Mouse (Mus musculus) MEL (cell line): ENCODE measurements around the gene Apobec2. TPM values are rescaled to one million over a fixed set of nuclear protein-coding genes. Genes with fewer than 3 reads are reported as not detected.

Experiments used
- DNase-seq: peaks from one replicate; pipeline ENCODE4 v3.0.0; 2011; ENCODE audit warnings: low read depth, low spot score
- H3K27ac ChIP-seq: 2 replicates; pipeline ENCODE4 v1.5.1; 2012; ENCODE audit warnings: low read depth, mild to moderate bottlenecking, control low read depth, low read length, moderate library complexity; ENCODE audit not compliant: control insufficient read depth
- H3K27me3 ChIP-seq, 2 experiments: fragments of 150-350 bp in 1 of 2; sonication (generic) in 1 of 2; 2 replicates each; pipeline ENCODE4 v1.6.1; 2012; ENCODE audit warnings: low read length in 2 of 2, mild to moderate bottlenecking in 2 of 2, improper control_type of control experiment in 1 of 2, moderate library complexity in 1 of 2; ENCODE audit not compliant: insufficient read depth in 2 of 2, control insufficient read depth in 1 of 2
- H3K36me3 ChIP-seq, 2 experiments: 2 replicates each; pipeline ENCODE4 v1.6.1; 2012 to 2014; ENCODE audit warnings: low read length in 2 of 2, improper control_type of control experiment in 1 of 2, inconsistent platforms in 1 of 2, mild to moderate bottlenecking in 1 of 2; ENCODE audit not compliant: insufficient read depth in 2 of 2, control insufficient read depth in 1 of 2
- H3K4me1 ChIP-seq, 2 experiments: fragments of 150-350 bp in 1 of 2; sonication (generic) in 1 of 2; 2 replicates each; pipeline ENCODE4 v1.6.1; 2012; ENCODE audit warnings: low read length in 2 of 2, improper control_type of control experiment in 1 of 2, mild to moderate bottlenecking in 1 of 2; ENCODE audit not compliant: insufficient read depth in 2 of 2, control insufficient read depth in 1 of 2
- H3K4me3 ChIP-seq, 2 experiments: fragments of 150-350 bp in 1 of 2; sonication (generic) in 1 of 2; 2 replicates each; pipeline ENCODE4 v1.5.1; 2012; ENCODE audit warnings: low read depth in 2 of 2, low read length in 2 of 2, mild to moderate bottlenecking in 2 of 2, moderate library complexity in 2 of 2, control low read depth in 1 of 2, improper control_type of control experiment in 1 of 2; ENCODE audit not compliant: control insufficient read depth in 1 of 2, insufficient read depth in 1 of 2
- H3K79me2 ChIP-seq: 2 replicates; pipeline ENCODE4 v1.6.1; 2012; ENCODE audit warnings: mild to moderate bottlenecking, low read length, moderate library complexity; ENCODE audit not compliant: control insufficient read depth, poor library complexity, insufficient read depth
- H3K9ac ChIP-seq: 2 replicates; pipeline ENCODE4 v1.6.1; 2012; ENCODE audit warnings: low read depth, mild to moderate bottlenecking, control low read depth, low read length, moderate library complexity; ENCODE audit not compliant: control insufficient read depth, poor library complexity, severe bottlenecking
- H3K9me3 ChIP-seq: fragments of 150-350 bp; sonication (generic); replicated peaks from 2 replicates; pipeline ENCODE4 v1.6.1; 2012; ENCODE audit warnings: mild to moderate bottlenecking, low read length, improper control_type of control experiment, moderate library complexity; ENCODE audit not compliant: insufficient read depth
- CHD1 ChIP-seq: IDR thresholded peaks from 2 replicates; pipeline ENCODE4 v1.6.1; 2012; ENCODE audit warnings: low read depth, mild to moderate bottlenecking, inconsistent platforms, low read length, improper control_type of control experiment
- ELF1 ChIP-seq: IDR thresholded peaks from 2 replicates; pipeline ENCODE4 v1.6.1; 2014; ENCODE audit warnings: low read depth, mild to moderate bottlenecking, inconsistent platforms, low read length, improper control_type of control experiment, moderate library complexity
- ETS1 ChIP-seq: IDR thresholded peaks from 2 replicates; pipeline ENCODE4 v1.6.1; 2012; ENCODE audit warnings: low read depth, mild to moderate bottlenecking, inconsistent platforms, low read length, improper control_type of control experiment, moderate library complexity
- JUND ChIP-seq: IDR thresholded peaks from 2 replicates; pipeline ENCODE4 v1.6.1; 2011; ENCODE audit warnings: low read depth, mild to moderate bottlenecking, improper control_type of control experiment, low read length
- MAFK ChIP-seq: IDR thresholded peaks from 2 replicates; pipeline ENCODE4 v1.6.1; 2011; ENCODE audit warnings: low read depth, mild to moderate bottlenecking, low read length, improper control_type of control experiment, borderline replicate concordance
- MAZ ChIP-seq: IDR thresholded peaks from 2 replicates; pipeline ENCODE4 v1.6.1; 2012; ENCODE audit warnings: low read depth, mild to moderate bottlenecking, inconsistent platforms, low read length, improper control_type of control experiment
- MEF2A ChIP-seq: IDR thresholded peaks from 2 replicates; pipeline ENCODE4 v1.6.1; 2014; ENCODE audit warnings: low read depth, mild to moderate bottlenecking, inconsistent platforms, low read length, improper control_type of control experiment; ENCODE audit not compliant: poor library complexity, insufficient replicate concordance, severe bottlenecking; ENCODE audit errors: extremely low read depth
- MXI1 ChIP-seq: IDR thresholded peaks from 2 replicates; pipeline ENCODE4 v1.6.1; 2011; ENCODE audit warnings: mild to moderate bottlenecking, low read depth, low read length, improper control_type of control experiment
- MYB ChIP-seq: IDR thresholded peaks from 2 replicates; pipeline ENCODE4 v1.6.1; 2011; ENCODE audit warnings: mild to moderate bottlenecking, low read depth, low read length, improper control_type of control experiment
- MYC ChIP-seq: IDR thresholded peaks from 2 replicates; pipeline ENCODE4 v1.6.1; 2011; ENCODE audit warnings: low read depth, mild to moderate bottlenecking, low read length, improper control_type of control experiment, moderate library complexity
- NELFE ChIP-seq: IDR thresholded peaks from 2 replicates; pipeline ENCODE4 v1.6.1; 2011; ENCODE audit warnings: low read depth, low read length, improper control_type of control experiment
- NRF1 ChIP-seq: IDR thresholded peaks from 2 replicates; pipeline ENCODE4 v1.6.1; 2014; ENCODE audit warnings: low read depth, mild to moderate bottlenecking, inconsistent platforms, low read length, improper control_type of control experiment, moderate library complexity; ENCODE audit not compliant: poor library complexity, insufficient read depth, severe bottlenecking
- POLR2A ChIP-seq, 2 experiments: IDR thresholded peaks; 2 replicates each; pipeline ENCODE4 v1.6.1; 2011 to 2012; ENCODE audit warnings: low read length in 2 of 2, mild to moderate bottlenecking in 2 of 2, control low read depth in 1 of 2, improper control_type of control experiment in 1 of 2, low read depth in 1 of 2, moderate library complexity in 1 of 2; ENCODE audit not compliant: control insufficient read depth in 1 of 2, insufficient read depth in 1 of 2, poor library complexity in 1 of 2
- POLR2AphosphoS2 ChIP-seq: IDR thresholded peaks from 2 replicates; pipeline ENCODE4 v1.6.1; 2011; ENCODE audit warnings: low read length, improper control_type of control experiment
- POLR2AphosphoS5 ChIP-seq: IDR thresholded peaks from 2 replicates; pipeline ENCODE4 v1.6.1; 2012; ENCODE audit warnings: low read depth, borderline replicate concordance, mild to moderate bottlenecking, inconsistent platforms, low read length, moderate library complexity, mixed read lengths
- RCOR1 ChIP-seq: IDR thresholded peaks from 2 replicates; pipeline ENCODE4 v1.6.1; 2012; ENCODE audit warnings: low read depth, mild to moderate bottlenecking, inconsistent platforms, low read length, improper control_type of control experiment
- SIN3A ChIP-seq: IDR thresholded peaks from 2 replicates; pipeline ENCODE4 v1.6.1; 2012; ENCODE audit warnings: low read length, improper control_type of control experiment, inconsistent platforms
- SMC3 ChIP-seq: IDR thresholded peaks from 2 replicates; pipeline ENCODE4 v1.6.1; 2011; ENCODE audit warnings: low read depth, low read length, improper control_type of control experiment
- TCF12 ChIP-seq: IDR thresholded peaks from 2 replicates; pipeline ENCODE4 v1.6.1; 2014; ENCODE audit warnings: low read depth, mild to moderate bottlenecking, inconsistent platforms, low read length, improper control_type of control experiment, moderate library complexity
- USF1 ChIP-seq: IDR thresholded peaks from 2 replicates; pipeline ENCODE4 v1.6.1; 2014; ENCODE audit warnings: low read depth, mild to moderate bottlenecking, inconsistent platforms, low read length, improper control_type of control experiment, moderate library complexity
- ZC3H11A ChIP-seq: IDR thresholded peaks from 2 replicates; pipeline ENCODE4 v1.6.1; 2012; ENCODE audit warnings: low read depth, mild to moderate bottlenecking, inconsistent platforms, low read length, improper control_type of control experiment
- ZNF384 ChIP-seq: IDR thresholded peaks from 2 replicates; pipeline ENCODE4 v1.6.1; 2012; ENCODE audit warnings: low read depth, mild to moderate bottlenecking, inconsistent platforms, low read length, improper control_type of control experiment
- polyA plus RNA-seq, 2 experiments: library from polyadenylated mRNA; stranded (reverse) in 1 of 2; unstranded in 1 of 2; fragments of >175 nt in 1 of 2; fragments of >200 nt in 1 of 2; gene quantifications; 2 replicates each; pipeline versions ENCODE4 v1.2.1 to v1.2.4; 2012; ENCODE audit warnings: low replicate concordance in 2 of 2, low read depth in 1 of 2; ENCODE audit not compliant: insufficient read length in 2 of 2, insufficient read depth in 1 of 2, missing spikeins in 1 of 2
- total RNA-seq: library from RNA; depleted of rRNA; stranded (reverse); fragments of 300-350 nt; gene quantifications from 2 replicates; pipeline ENCODE4 v1.2.3, GENCODE M21; 2012

Gene Apobec2
- total and polyA plus RNA-seq, 3 experiments, result 0.19 to 0.42 TPM; not detected in 1

- Histone ChIP-seq H3K9ac (no peak overlapping the region), H3K9me3 (no peaks in the 10 kb centered on the region), H3K27me3 (no peaks in the 10 kb centered on the region), H3K4me1 (peaks cover 8 to 13% of the 10 kb centered on the region in 2 experiments)
- no peak for DNase-seq
- TF ChIP-seq POLR2A (IDR thresholded peaks at IDR 0.05; ENCODE audit: control insufficient read depth in 1 of 2, insufficient read depth in 1 of 2, low read depth in 1 of 2, low read length in 2 of 2, poor library complexity in 1 of 2) (0 out of 4 replicates have a peak, but pooled peaks of 1 of the 2 experiments have one; percentile 1), MYB (no peak), CHD1 (no peak), ZNF384 (no peak)
- TF ChIP-seq, all 39 proteins: peak for 1
- Histone ChIP-seq H3K27ac (no peak overlapping the region), H3K4me3 (no peak overlapping the region), H3K79me2 (peaks cover 68% of the 10 kb centered on the region), H3K36me3 (peaks cover 25 to 43% of the 10 kb centered on the region in 2 experiments)
These were observed 31.0 kb downstream of the Apobec2 start for GRCm38 (mm10) chr17:48401710-48402109.

GRCm38 (mm10) chr17:48392616-48393015 lies 40.1 kb downstream of the Apobec2 start:
- Histone ChIP-seq H3K4me3 (no peak overlapping the region), H3K27me3 (no peaks in the 10 kb centered on the region), H3K9me3 (no peaks in the 10 kb centered on the region), H3K27ac (no peak overlapping the region), H3K79me2 (peaks cover 6% of the 10 kb centered on the region; the same call in 1 of the 2 replicates), H3K4me1 (no peaks in the 10 kb centered on the region), H3K36me3 (peaks cover 0 to 63% of the 10 kb centered on the region in 2 experiments; a peak in 2 of 4 replicates)
- no peak for DNase-seq
- TF ChIP-seq NELFE (no peak), SIN3A (no peak), RCOR1 (no peak), POLR2AphosphoS2 (no peak), MAZ (no peak), MEF2A (no peak), MYC (no peak), SMC3 (no peak), ETS1 (no peak), USF1 (no peak)
- TF ChIP-seq, all 39 proteins: peak for 0
- H3K9ac ChIP-seq, result no peak overlapping the region

GRCm38 (mm10) chr17:48391446-48391845 lies 41.3 kb downstream of the Apobec2 start:
- H3K36me3 ChIP-seq, result peaks cover 8 to 53% of the 10 kb centered on the region in 2 experiments
- no peak overlapping the region for H3K9ac ChIP-seq
- TF ChIP-seq ZNF384, result no peak
- no peak for TF ChIP-seq MAFK
- TF ChIP-seq MXI1, result no peak
- no peak for TF ChIP-seq MYB
- no peak for TF ChIP-seq NRF1
- no peak for TF ChIP-seq ZC3H11A
- TF ChIP-seq ELF1, result no peak
- TF ChIP-seq POLR2A (IDR thresholded peaks at IDR 0.05; ENCODE audit: control insufficient read depth in 1 of 2, insufficient read depth in 1 of 2, low read depth in 1 of 2, low read length in 2 of 2, poor library complexity in 1 of 2), result no peak; a peak in 1 of 4 replicates
- no peak for TF ChIP-seq JUND
- TF ChIP-seq POLR2AphosphoS5, result no peak
- no peak for TF ChIP-seq MEF2A
- no peak for TF ChIP-seq TCF12
- no peak for TF ChIP-seq RCOR1
- H3K27me3 ChIP-seq, result no peaks in the 10 kb centered on the region
- no peak overlapping the region for H3K4me3 ChIP-seq
- H3K79me2 ChIP-seq, result 0 out of 2 replicates have a peak, but pooled peaks cover 2% of the 10 kb centered on the region
- no peak overlapping the region for H3K27ac ChIP-seq
- no peaks in the 10 kb centered on the region for H3K4me1 ChIP-seq
- no peak for DNase-seq
- H3K9me3 ChIP-seq, result no peaks in the 10 kb centered on the region
